Mouse (Mus musculus): Measurements from ENCODE around the gene Tekt2.

DNA sequence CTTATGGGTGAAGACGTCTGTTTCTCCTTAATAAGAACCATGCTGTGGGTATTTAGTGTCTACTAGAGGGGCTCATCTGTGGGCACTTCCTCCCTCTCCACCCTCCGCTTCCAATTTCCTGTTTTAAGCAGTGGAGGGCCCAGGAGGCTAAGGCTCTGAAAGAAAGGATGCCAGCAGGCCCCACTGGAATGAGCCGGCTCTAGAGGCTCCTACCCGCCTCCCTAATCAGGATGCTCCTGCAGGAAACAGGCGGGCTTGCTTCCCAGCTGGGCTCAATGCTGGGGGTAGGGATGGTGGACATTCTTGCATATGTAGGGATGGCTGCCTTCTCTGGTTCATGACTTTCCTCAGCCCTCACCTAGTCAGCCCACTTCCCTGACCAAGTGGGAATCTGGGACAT lies 12.3 kb downstream of the Tekt2 start:
- TF ChIP-seq EP300 (IDR thresholded peaks at IDR 0.05): no peak
- no peak for TF ChIP-seq CTCF (IDR thresholded peaks at IDR 0.05)
